Mouse (Mus musculus) lung, embryonic 16.5 days (tissue): ENCODE measurements around the gene Irf3. TPM values are rescaled to one million over a fixed set of nuclear protein-coding genes. Genes with fewer than 3 reads are reported as not detected.

Source experiments
- ATAC-seq: fragments of 200-750 bp; cut with Nextera tagmentation; 2 replicates; pipeline ENCODE4 v1.8.0; 2017; ENCODE audit warnings: low read depth, mild to moderate bottlenecking, moderate library complexity
- H3K27ac ChIP-seq: fragments of 300-500 bp; sonication (generic); 2 replicates; pipeline ENCODE4 v1.5.1; 2014; ENCODE audit warnings: mild to moderate bottlenecking, control low read depth, low read length
- H3K27me3 ChIP-seq: fragments of 300-500 bp; sonication (generic); 2 replicates; pipeline ENCODE4 v1.6.1; 2014; ENCODE audit warnings: low read depth, low read length, mixed read lengths; ENCODE audit not compliant: control insufficient read depth, insufficient read depth
- H3K36me3 ChIP-seq: fragments of 300-500 bp; sonication (generic); 2 replicates; pipeline ENCODE4 v1.6.1; 2014; ENCODE audit warnings: low read length; ENCODE audit not compliant: control insufficient read depth, insufficient read depth
- H3K4me1 ChIP-seq: fragments of 300-500 bp; sonication (generic); replicated peaks from 2 replicates; pipeline ENCODE4 v1.6.1; 2014; ENCODE audit warnings: low read length, mixed read lengths; ENCODE audit not compliant: control insufficient read depth, insufficient read depth
- H3K4me2 ChIP-seq: fragments of 300-500 bp; sonication (generic); 2 replicates; pipeline ENCODE4 v1.6.1; 2014; ENCODE audit warnings: low read depth, low read length, control low read depth
- H3K4me3 ChIP-seq: fragments of 300-500 bp; sonication (generic); 2 replicates; pipeline ENCODE4 v1.5.1; 2014; ENCODE audit warnings: mild to moderate bottlenecking, low read length, control low read depth
- H3K9ac ChIP-seq: fragments of 300-500 bp; sonication (generic); 2 replicates; pipeline ENCODE4 v1.6.1; 2014; ENCODE audit warnings: low read length, control low read depth
- H3K9me3 ChIP-seq: fragments of 300-500 bp; sonication (generic); 2 replicates; pipeline ENCODE4 v1.6.1; 2016; ENCODE audit warnings: low read length; ENCODE audit not compliant: control insufficient read depth
- WGBS: fragments of 180-500 bp; shearing (Covaris S2); extraction: QIAGEN DNeasy Blood & Tissue Kit; methylation state at CpG from one replicate; pipeline ENCODE4 v1.1.7; 2014; 5-methylcytosine and 5-hydroxymethylcytosine counted together
- polyA plus RNA-seq: library from polyadenylated mRNA; unstranded; fragments of >200 nt; fragmentation: Nextera tagmentation; extraction: Ambion mirVana; gene quantifications from 2 replicates; pipeline ENCODE4 v1.2.1, GENCODE M21; 2015

The Irf3 gene
- polyA plus RNA-seq, 1 experiment from 2014 or later: 96.5 TPM

- H3K36me3 ChIP-seq: peaks cover 38% of the 10 kb centered on the region
- no peak overlapping the region for H3K27ac ChIP-seq
- no peaks in the 10 kb centered on the region for H3K27me3 ChIP-seq
- H3K4me1 ChIP-seq: peaks cover 31% of the 10 kb centered on the region
- H3K9ac ChIP-seq: peak overlapping the region; percentile 37; the same call in 1 of the 2 replicates
- ATAC-seq: no peak
- peak overlapping the region; percentile 89 for H3K4me2 ChIP-seq
- WGBS: 54% methylated on average over 11 of the region's 11 CpGs
- no peaks in the 10 kb centered on the region for H3K9me3 ChIP-seq
- H3K4me3 ChIP-seq: no peak overlapping the region
Measured at GRCm38 (mm10) chr7:44999753-45000152, 2.3 kb downstream of the Irf3 start.

GRCm38 (mm10) chr7:45000539-45001114 lies 3.2 kb downstream of the Irf3 start:
- peaks cover 41% of the 10 kb centered on the region for H3K36me3 ChIP-seq
- ATAC-seq: no peak
- no peak overlapping the region for H3K4me3 ChIP-seq
- H3K4me1 ChIP-seq: peaks cover 31% of the 10 kb centered on the region
- H3K27ac ChIP-seq: no peak overlapping the region
- no peaks in the 10 kb centered on the region for H3K9me3 ChIP-seq
- 85% methylated on average over 21 of the region's 21 CpGs for whole genome bisulfite sequencing
- no peak overlapping the region for H3K4me2 ChIP-seq
- H3K9ac ChIP-seq: no peak overlapping the region
- H3K27me3 ChIP-seq: no peaks in the 10 kb centered on the region

GRCm38 (mm10) chr7:45002440-45002839 lies 5.0 kb downstream of the Irf3 start:
- H3K4me2 ChIP-seq: no peak overlapping the region
- H3K27me3 ChIP-seq: no peaks in the 10 kb centered on the region
- no peak overlapping the region for H3K9ac ChIP-seq
- H3K9me3 ChIP-seq: no peaks in the 10 kb centered on the region
- peaks cover 58% of the 10 kb centered on the region for H3K36me3 ChIP-seq
- no peak overlapping the region for H3K27ac ChIP-seq
- WGBS: 85% methylated on average over 7 of the region's 7 CpGs
- H3K4me1 ChIP-seq: peaks cover 20% of the 10 kb centered on the region
- no peak overlapping the region for H3K4me3 ChIP-seq
- ATAC-seq: no peak

- H3K36me3 ChIP-seq: peaks cover 77% of the 10 kb centered on the region
- no peaks in the 10 kb centered on the region for H3K9me3 ChIP-seq
- H3K4me2 ChIP-seq: no peak overlapping the region
- H3K27me3 ChIP-seq: no peaks in the 10 kb centered on the region
- peak overlapping the region; percentile 31; the same call in 1 of the 2 replicates for H3K27ac ChIP-seq
- WGBS: 47% methylated on average over 3 of the region's 3 CpGs
- ATAC-seq: no peak
- H3K4me3 ChIP-seq: no peak overlapping the region
- peaks cover 10% of the 10 kb centered on the region for H3K4me1 ChIP-seq
- no peak overlapping the region for H3K9ac ChIP-seq
Measured at GRCm38 (mm10) chr7:45004546-45004945, 7.1 kb downstream of the Irf3 start.

- ATAC-seq: no peak
- Histone ChIP-seq H3K36me3 (peaks cover 82% of the 10 kb centered on the region), H3K27ac (no peak overlapping the region), H3K9me3 (no peaks in the 10 kb centered on the region), H3K4me2 (no peak overlapping the region), H3K4me1 (0 out of 2 replicates have a peak, but pooled peaks cover 3% of the 10 kb centered on the region), H3K9ac (no peak overlapping the region), H3K4me3 (no peak overlapping the region), H3K27me3 (no peaks in the 10 kb centered on the region)
- 72% methylated on average over 5 of the region's 6 CpGs for WGBS
Measured at GRCm38 (mm10) chr7:45005321-45005992, 8.0 kb downstream of the Irf3 start.

- Histone ChIP-seq H3K4me1 (no peaks in the 10 kb centered on the region), H3K4me2 (no peak overlapping the region), H3K4me3 (no peak overlapping the region), H3K27me3 (no peaks in the 10 kb centered on the region), H3K27ac (no peak overlapping the region), H3K36me3 (peaks cover 76% of the 10 kb centered on the region), H3K9me3 (no peaks in the 10 kb centered on the region), H3K9ac (no peak overlapping the region)
- 91% methylated on average over 12 of the region's 12 CpGs for WGBS
- ATAC-seq: no peak
Measured at GRCm38 (mm10) chr7:45006503-45006902, 9.1 kb downstream of the Irf3 start.

GRCm38 (mm10) chr7:45007141-45007540 lies 9.7 kb downstream of the Irf3 start:
- no peak overlapping the region for H3K4me3 ChIP-seq
- H3K27me3 ChIP-seq: no peaks in the 10 kb centered on the region
- H3K9me3 ChIP-seq: no peaks in the 10 kb centered on the region
- WGBS: 91% methylated on average over 29 of the region's 29 CpGs
- H3K4me1 ChIP-seq: no peaks in the 10 kb centered on the region
- no peak overlapping the region for H3K4me2 ChIP-seq
- H3K36me3 ChIP-seq: peaks cover 78% of the 10 kb centered on the region
- ATAC-seq: no peak
- no peak overlapping the region for H3K27ac ChIP-seq
- H3K9ac ChIP-seq: no peak overlapping the region

- Histone ChIP-seq H3K9ac (no peak overlapping the region), H3K4me1 (no peaks in the 10 kb centered on the region), H3K9me3 (no peaks in the 10 kb centered on the region), H3K27me3 (no peaks in the 10 kb centered on the region), H3K4me3 (no peak overlapping the region), H3K27ac (no peak overlapping the region), H3K4me2 (no peak overlapping the region), H3K36me3 (peaks cover 78% of the 10 kb centered on the region)
- 93% methylated on average over 30 of the region's 30 CpGs for WGBS
- no peak for ATAC-seq
Measured at GRCm38 (mm10) chr7:45007846-45008245, 10.4 kb downstream of the Irf3 start.

GRCm38 (mm10) chr7:45008411-45008810 lies 11.0 kb downstream of the Irf3 start:
- Histone ChIP-seq H3K9ac (no peak overlapping the region), H3K27ac (no peak overlapping the region), H3K4me3 (no peak overlapping the region), H3K27me3 (no peaks in the 10 kb centered on the region), H3K36me3 (peaks cover 72% of the 10 kb centered on the region), H3K4me1 (no peaks in the 10 kb centered on the region), H3K4me2 (no peak overlapping the region), H3K9me3 (no peaks in the 10 kb centered on the region)
- 87% methylated on average over 19 of the region's 19 CpGs for WGBS
- ATAC-seq: no peak
